Mouse (Mus musculus) CH12.LX (cell line): ENCODE data around the gene Gm11032.

ENCODE experiments used
- BHLHE40 ChIP-seq: IDR thresholded peaks from 2 replicates; pipeline ENCODE4 v1.6.1; 2011; ENCODE audit warnings: mild to moderate bottlenecking, low read depth, low read length, improper control_type of control experiment
- CHD1 ChIP-seq: IDR thresholded peaks from 2 replicates; pipeline ENCODE4 v1.6.1; 2012; ENCODE audit warnings: low read depth, low read length, improper control_type of control experiment, inconsistent platforms
- CTCF ChIP-seq, 2 experiments: IDR thresholded peaks in 1 of 2; conservative IDR thresholded peaks in 1 of 2; 2 replicates each; pipeline ENCODE4 v1.5.1; 2011 to 2012; ENCODE audit warnings: low read depth in 2 of 2, low read length in 2 of 2, improper control_type of control experiment in 1 of 2, inconsistent platforms in 1 of 2, mild to moderate bottlenecking in 1 of 2, moderate library complexity in 1 of 2
- IRF4 ChIP-seq: IDR thresholded peaks from 2 replicates; pipeline ENCODE4 v1.6.1; 2014; ENCODE audit warnings: low read depth, mild to moderate bottlenecking, inconsistent platforms, low read length, improper control_type of control experiment
- JUND ChIP-seq: conservative IDR thresholded peaks from 2 replicates; pipeline ENCODE4 v1.6.1; 2011; ENCODE audit warnings: low read depth, low read length, improper control_type of control experiment
- MXI1 ChIP-seq: IDR thresholded peaks from 2 replicates; pipeline ENCODE4 v1.6.1; 2011; ENCODE audit warnings: mild to moderate bottlenecking, low read depth, low read length, improper control_type of control experiment
- POLR2A ChIP-seq: IDR thresholded peaks from 2 replicates; pipeline ENCODE4 v1.6.1; 2011; ENCODE audit warnings: low read depth, mild to moderate bottlenecking, improper control_type of control experiment, low read length
- SIN3A ChIP-seq: IDR thresholded peaks from 2 replicates; pipeline ENCODE4 v1.6.1; 2012; ENCODE audit warnings: low read length, improper control_type of control experiment, inconsistent platforms

DNA sequence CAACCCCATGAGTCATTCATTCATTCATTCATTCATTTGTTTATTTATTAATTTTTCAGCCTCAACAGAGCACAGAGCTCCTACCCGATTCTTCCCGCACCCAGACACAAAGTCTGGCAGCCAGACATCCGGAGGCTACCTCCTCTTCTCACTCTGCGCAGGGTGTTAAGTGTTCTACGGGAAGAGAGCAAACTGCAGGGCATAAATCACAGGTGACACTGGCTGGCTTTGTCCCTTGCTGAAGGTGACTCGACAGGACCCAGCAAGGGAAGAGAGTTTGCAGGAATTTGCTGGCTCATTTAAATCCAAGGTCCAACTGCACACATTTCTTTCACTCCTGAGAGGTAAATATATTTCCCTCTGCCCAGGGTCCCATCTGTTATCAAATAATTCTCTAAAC lies 15.4 kb upstream of the Gm11032 start:
- TF ChIP-seq CHD1 (no peak), IRF4 (no peak), CTCF (conservative IDR thresholded peaks at IDR 0.05 in 1 of 2, IDR thresholded peaks at IDR 0.05 in 1 of 2; ENCODE audit: low read depth in 2 of 2, low read length in 2 of 2) (no peak), POLR2A (no peak), BHLHE40 (no peak), MXI1 (no peak), SIN3A (no peak), JUND (no peak)
